Mouse (Mus musculus): ENCODE measurements around the gene Irs1. TPM values are rescaled to one million over a fixed set of nuclear protein-coding genes. Genes with fewer than 3 reads are reported as not detected.

Irs1 gene
- total and polyA plus RNA-seq, 3 experiments: not detected

DNA sequence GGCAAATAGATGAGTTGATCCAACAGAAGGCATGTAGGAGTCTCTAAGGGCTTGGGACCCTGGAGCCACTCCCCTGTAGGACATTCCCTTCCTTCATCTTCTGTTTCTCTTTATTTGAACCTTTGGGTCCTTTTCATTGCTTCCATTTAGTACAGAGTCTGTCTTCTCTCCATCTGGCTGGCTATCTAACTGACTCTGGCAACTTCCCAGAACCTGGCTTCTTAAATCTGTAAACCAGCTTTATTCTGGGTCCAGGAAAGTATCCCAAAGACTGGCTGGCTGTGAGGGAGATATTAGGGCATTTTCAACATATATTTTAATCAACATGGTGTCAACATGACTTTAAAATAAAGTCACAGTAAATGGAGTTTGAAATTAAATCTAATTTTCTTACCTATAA is 62.4 kb downstream of the Irs1 start:
- no peak for DNase-seq (ENCODE audit: extremely low read depth)
- dilution Hi-C loops (cut with MboI; ENCODE audit: extremely low pct_ligation_motif_present, extremely low pct_unique_long_range_greater_than_20kb, low sequenced_read_pairs): no loop called here
- Histone ChIP-seq H3K9ac (ENCODE audit: insufficient read depth, low read depth) (no peak overlapping the region), H3K36me3 (replicated peaks in 1 of 2; ENCODE audit: control insufficient read depth in 1 of 2, insufficient read depth in 1 of 2, low read length in 1 of 2) (no peaks in the 10 kb centered on the region), H3K9me3 (replicated peaks; ENCODE audit: low read length) (no peaks in the 10 kb centered on the region), H3K79me2 (replicated peaks; ENCODE audit: control insufficient read depth, extremely low read depth, insufficient read depth, poor library complexity, severe bottlenecking) (no peaks in the 10 kb centered on the region), H3K4me1 (ENCODE audit: control insufficient read depth in 1 of 2, insufficient read depth in 2 of 2) (no peaks in the 10 kb centered on the region), H3K4me3 (replicated peaks in 1 of 3; ENCODE audit: low read depth in 2 of 3, low read length in 2 of 3, poor library complexity in 1 of 3) (no peak overlapping the region), H3K4me2 (ENCODE audit: insufficient read depth, low read depth, poor library complexity, severe bottlenecking) (no peak overlapping the region), H3K27ac (ENCODE audit: insufficient read depth, low read depth) (no peak overlapping the region), H3K27me3 (replicated peaks) (no peaks in the 10 kb centered on the region)
- in situ Hi-C loops (cut with MboI; ENCODE audit: low pct_ligation_motif_present, low pct_unique_long_range_greater_than_20kb, low sequenced_read_pairs): no loop called here
- TF ChIP-seq ZNF384 (IDR thresholded peaks at IDR 0.05; ENCODE audit: low read depth, low read length) (no peak), E2F4 (IDR thresholded peaks at IDR 0.05; ENCODE audit: insufficient replicate concordance, low read depth, low read length) (no peak), JUN (IDR thresholded peaks at IDR 0.05; ENCODE audit: insufficient read depth, low read depth, low read length) (no peak), JUND (conservative IDR thresholded peaks at IDR 0.05; ENCODE audit: low read depth, low read length) (no peak), RCOR1 (conservative IDR thresholded peaks at IDR 0.05; ENCODE audit: low read depth, low read length) (no peak), KAT2A (IDR thresholded peaks at IDR 0.05; ENCODE audit: insufficient replicate concordance, low read length) (no peak)

DNA sequence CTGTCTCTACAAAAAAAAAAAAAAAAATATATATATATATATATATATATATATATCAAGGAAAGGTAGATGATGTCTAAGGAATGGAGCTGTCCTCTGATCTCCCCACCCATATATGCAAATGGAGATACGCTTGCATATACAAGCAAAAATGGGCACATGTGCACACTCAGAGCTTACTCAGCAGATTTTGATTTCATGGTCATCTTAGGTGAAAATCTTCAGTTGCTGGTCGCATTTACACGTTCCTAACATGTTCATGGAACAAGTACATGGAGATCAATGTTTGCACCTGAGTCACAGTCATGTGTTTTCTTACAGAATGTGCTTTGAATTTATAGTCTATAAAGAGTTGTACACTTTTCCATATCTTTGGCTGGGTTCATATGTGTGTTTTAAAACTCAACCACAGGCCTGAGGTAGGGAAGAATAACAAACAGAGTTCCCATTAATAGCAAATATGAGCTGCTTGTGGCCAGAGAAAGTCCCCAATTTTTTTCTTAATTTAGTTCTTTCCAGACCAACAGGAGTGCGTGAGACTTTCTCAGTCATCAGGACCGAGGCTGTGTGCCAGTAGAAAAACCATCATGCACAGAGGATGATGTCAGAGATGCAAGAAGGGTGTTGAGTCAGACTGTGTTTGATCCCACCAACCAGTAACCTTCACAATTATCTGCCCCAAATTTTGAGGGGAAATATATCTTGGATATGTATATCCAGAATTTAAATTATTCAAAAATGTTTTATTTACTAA is 68.0 kb downstream of the Irs1 start:
- H3K36me3 ChIP-seq (replicated peaks in 1 of 2; ENCODE audit: control insufficient read depth in 1 of 2, insufficient read depth in 1 of 2, low read length in 1 of 2): no peaks in the 10 kb centered on the region
- dilution Hi-C loops (cut with MboI; ENCODE audit: extremely low pct_ligation_motif_present, extremely low pct_unique_long_range_greater_than_20kb, low sequenced_read_pairs) (no loop called here), in situ Hi-C loops (cut with MboI; ENCODE audit: low pct_ligation_motif_present, low pct_unique_long_range_greater_than_20kb, low sequenced_read_pairs) (no loop called here)
- H3K4me3 ChIP-seq (replicated peaks in 1 of 3; ENCODE audit: low read depth in 2 of 3, low read length in 2 of 3, poor library complexity in 1 of 3): no peak overlapping the region
- H3K27ac ChIP-seq (ENCODE audit: insufficient read depth, low read depth): no peak overlapping the region
- H3K9me3 ChIP-seq (replicated peaks; ENCODE audit: low read length): no peaks in the 10 kb centered on the region
- no peaks in the 10 kb centered on the region for H3K79me2 ChIP-seq (replicated peaks; ENCODE audit: control insufficient read depth, extremely low read depth, insufficient read depth, poor library complexity, severe bottlenecking)
- no peaks in the 10 kb centered on the region for H3K4me1 ChIP-seq (ENCODE audit: control insufficient read depth in 1 of 2, insufficient read depth in 2 of 2)
- TF ChIP-seq NELFE (IDR thresholded peaks at IDR 0.05; ENCODE audit: low read depth, low read length): no peak
- TF ChIP-seq MAFK (IDR thresholded peaks at IDR 0.05; ENCODE audit: insufficient replicate concordance, low read length): peak; percentile 80
- H3K27me3 ChIP-seq (replicated peaks): no peaks in the 10 kb centered on the region
- no peak for DNase-seq (ENCODE audit: extremely low read depth)
- H3K9ac ChIP-seq (ENCODE audit: insufficient read depth, low read depth): no peak overlapping the region
- H3K4me2 ChIP-seq (ENCODE audit: insufficient read depth, low read depth, poor library complexity, severe bottlenecking): no peak overlapping the region

DNA sequence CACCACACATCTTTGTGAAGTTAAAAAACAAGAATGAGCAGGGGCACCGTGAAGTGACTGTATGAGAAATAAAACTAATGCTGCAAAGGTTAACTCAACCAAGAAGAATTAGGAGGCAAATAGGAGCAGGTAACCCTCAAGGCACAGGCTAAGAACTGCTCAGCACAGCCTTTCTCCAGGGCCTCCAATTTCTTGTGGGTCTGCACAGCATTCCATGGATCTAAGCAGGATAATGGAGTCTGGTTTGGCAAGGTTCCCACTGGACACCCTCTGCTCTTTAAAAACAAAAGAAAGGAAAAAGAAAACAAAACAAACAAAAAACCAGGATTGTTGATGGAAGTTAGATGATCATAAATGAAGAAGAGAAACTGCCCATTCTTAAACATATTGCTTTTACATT is 69.8 kb downstream of the Irs1 start:
- Histone ChIP-seq H3K4me1 (ENCODE audit: control insufficient read depth in 1 of 2, insufficient read depth in 2 of 2) (no peaks in the 10 kb centered on the region), H3K27ac (ENCODE audit: insufficient read depth, low read depth) (no peak overlapping the region), H3K36me3 (replicated peaks in 1 of 2; ENCODE audit: control insufficient read depth in 1 of 2, insufficient read depth in 1 of 2, low read length in 1 of 2) (no peaks in the 10 kb centered on the region), H3K4me2 (ENCODE audit: insufficient read depth, low read depth, poor library complexity, severe bottlenecking) (no peak overlapping the region), H3K9ac (ENCODE audit: insufficient read depth, low read depth) (no peak overlapping the region), H3K9me3 (replicated peaks; ENCODE audit: low read length) (no peaks in the 10 kb centered on the region), H3K4me3 (replicated peaks in 1 of 3; ENCODE audit: low read depth in 2 of 3, low read length in 2 of 3, poor library complexity in 1 of 3) (no peak overlapping the region), H3K79me2 (replicated peaks; ENCODE audit: control insufficient read depth, extremely low read depth, insufficient read depth, poor library complexity, severe bottlenecking) (no peaks in the 10 kb centered on the region), H3K27me3 (replicated peaks) (no peaks in the 10 kb centered on the region)
- no peak for DNase-seq (ENCODE audit: extremely low read depth)
- in situ Hi-C loops (cut with MboI; ENCODE audit: low pct_ligation_motif_present, low pct_unique_long_range_greater_than_20kb, low sequenced_read_pairs) (no loop called here), dilution Hi-C loops (cut with MboI; ENCODE audit: extremely low pct_ligation_motif_present, extremely low pct_unique_long_range_greater_than_20kb, low sequenced_read_pairs) (no loop called here)
- TF ChIP-seq TCF12 (IDR thresholded peaks at IDR 0.05; ENCODE audit: low read depth, low read length) (no peak), MAX (IDR thresholded peaks at IDR 0.05; ENCODE audit: low read length) (no peak), MYC (IDR thresholded peaks at IDR 0.05; ENCODE audit: low read depth, low read length) (no peak), E2F4 (IDR thresholded peaks at IDR 0.05; ENCODE audit: insufficient replicate concordance, low read depth, low read length) (no peak), PAX5 (IDR thresholded peaks at IDR 0.05; ENCODE audit: low read length) (no peak), ZC3H11A (IDR thresholded peaks at IDR 0.05; ENCODE audit: low read depth, low read length) (no peak), POLR2A (IDR thresholded peaks at IDR 0.05; ENCODE audit: low read depth, low read length) (no peak), ELF1 (IDR thresholded peaks at IDR 0.05; ENCODE audit: low read depth, low read length) (no peak), IRF4 (IDR thresholded peaks at IDR 0.05; ENCODE audit: low read depth, low read length) (no peak), SMC3 (IDR thresholded peaks at IDR 0.05; ENCODE audit: low read depth, low read length) (no peak), POLR2AphosphoS2 (IDR thresholded peaks at IDR 0.05; ENCODE audit: low read depth, low read length) (no peak), JUND (conservative IDR thresholded peaks at IDR 0.05; ENCODE audit: low read depth, low read length) (no peak), MXI1 (IDR thresholded peaks at IDR 0.05; ENCODE audit: low read depth, low read length) (no peak)

All from CH12.LX (cell line).